Mouse (Mus musculus): ENCODE measurements around the gene Reep3.

- TF ChIP-seq POLR2A (IDR thresholded peaks at IDR 0.05; ENCODE audit: insufficient read length, low read depth) (no peak), POLR2AphosphoS2 (IDR thresholded peaks at IDR 0.05; ENCODE audit: insufficient read length, low read depth) (no peak), SRF (IDR thresholded peaks at IDR 0.05; ENCODE audit: control insufficient read depth, insufficient read length, low read depth) (no peak), USF1 (IDR thresholded peaks at IDR 0.05; ENCODE audit: low read depth) (no peak), MAX (IDR thresholded peaks at IDR 0.05; ENCODE audit: low read depth) (no peak), TCF12 (IDR thresholded peaks at IDR 0.05; ENCODE audit: insufficient read depth, poor library complexity, severe bottlenecking) (no peak), MYOD1 (IDR thresholded peaks at IDR 0.05; ENCODE audit: control insufficient read depth in 1 of 3, insufficient read length in 2 of 3, low read depth in 2 of 3) (no peak), REST (IDR thresholded peaks at IDR 0.05; ENCODE audit: insufficient read depth, insufficient read length) (no peak), CEBPB (IDR thresholded peaks at IDR 0.05; ENCODE audit: insufficient read depth, poor library complexity, severe bottlenecking) (no peak), E2F4 (IDR thresholded peaks at IDR 0.05; ENCODE audit: insufficient read depth) (no peak), MYOG (IDR thresholded peaks at IDR 0.05; ENCODE audit: control insufficient read depth in 1 of 3, insufficient read depth in 1 of 3, insufficient read length in 2 of 3, low read depth in 2 of 3) (no peak)
These were observed 78.9 kb downstream of the Reep3 start for GRCm38 (mm10) chr10:67017891-67018290.

All from myocyte (in vitro differentiated cells).